Mouse (Mus musculus): ENCODE data around the gene Hibadh. TPM values are rescaled to one million over a fixed set of nuclear protein-coding genes. Genes with fewer than 3 reads are reported as not detected.

The Hibadh gene
- polyA plus RNA-seq, 1 experiment from 2014 or later, result 83.0 TPM

- WGBS (ENCODE audit: insufficient replicate concordance), result 33% methylated on average over 4 of the region's 4 CpGs
- H3K4me3 ChIP-seq (ENCODE audit: low read depth, low read length), result no peak overlapping the region
- H3K4me2 ChIP-seq (ENCODE audit: low read depth, low read length), result no peak overlapping the region
- no peak overlapping the region for H3K9ac ChIP-seq (ENCODE audit: low read depth, low read length)
- H3K9me3 ChIP-seq (replicated peaks; ENCODE audit: control insufficient read depth, low read length), result no peaks in the 10 kb centered on the region
- H3K4me1 ChIP-seq (ENCODE audit: control insufficient read depth, low read depth, low read length), result no peaks in the 10 kb centered on the region
- no peak overlapping the region for H3K27ac ChIP-seq (ENCODE audit: low read length)
- no peak for ATAC-seq (ENCODE audit: low read depth)
- no peaks in the 10 kb centered on the region for H3K27me3 ChIP-seq (ENCODE audit: control insufficient read depth, insufficient read depth, low read depth, low read length)
- no peaks in the 10 kb centered on the region for H3K36me3 ChIP-seq (ENCODE audit: control insufficient read depth, insufficient read depth)
These were observed 39.1 kb downstream of the Hibadh start for GRCm38 (mm10) chr6:52601117-52601516.

GRCm38 (mm10) chr6:52594752-52595151 lies 45.4 kb downstream of the Hibadh start:
- Histone ChIP-seq H3K27me3 (ENCODE audit: control insufficient read depth, insufficient read depth, low read depth, low read length) (no peaks in the 10 kb centered on the region), H3K9ac (ENCODE audit: low read depth, low read length) (no peak overlapping the region), H3K4me2 (ENCODE audit: low read depth, low read length) (no peak overlapping the region), H3K36me3 (ENCODE audit: control insufficient read depth, insufficient read depth) (no peaks in the 10 kb centered on the region), H3K4me1 (ENCODE audit: control insufficient read depth, low read depth, low read length) (no peaks in the 10 kb centered on the region), H3K27ac (ENCODE audit: low read length) (no peak overlapping the region), H3K9me3 (replicated peaks; ENCODE audit: control insufficient read depth, low read length) (no peaks in the 10 kb centered on the region), H3K4me3 (ENCODE audit: low read depth, low read length) (no peak overlapping the region)
- ATAC-seq (ENCODE audit: low read depth), result no peak
- WGBS (ENCODE audit: insufficient replicate concordance), result 76% methylated on average over 1 of the region's 1 CpGs

GRCm38 (mm10) chr6:52586564-52586963 lies 53.6 kb downstream of the Hibadh start:
- Histone ChIP-seq H3K27ac (ENCODE audit: low read length) (no peak overlapping the region), H3K9me3 (replicated peaks; ENCODE audit: control insufficient read depth, low read length) (no peaks in the 10 kb centered on the region), H3K36me3 (ENCODE audit: control insufficient read depth, insufficient read depth) (no peaks in the 10 kb centered on the region), H3K4me2 (ENCODE audit: low read depth, low read length) (no peak overlapping the region), H3K27me3 (ENCODE audit: control insufficient read depth, insufficient read depth, low read depth, low read length) (no peaks in the 10 kb centered on the region), H3K4me3 (ENCODE audit: low read depth, low read length) (no peak overlapping the region), H3K4me1 (ENCODE audit: control insufficient read depth, low read depth, low read length) (no peaks in the 10 kb centered on the region), H3K9ac (ENCODE audit: low read depth, low read length) (no peak overlapping the region)
- ATAC-seq (ENCODE audit: low read depth), result no peak

GRCm38 (mm10) chr6:52584383-52584782 lies 55.8 kb downstream of the Hibadh start:
- no peak overlapping the region for H3K9ac ChIP-seq (ENCODE audit: low read depth, low read length)
- no peaks in the 10 kb centered on the region for H3K36me3 ChIP-seq (ENCODE audit: control insufficient read depth, insufficient read depth)
- H3K27ac ChIP-seq (ENCODE audit: low read length), result no peak overlapping the region
- no peaks in the 10 kb centered on the region for H3K4me1 ChIP-seq (ENCODE audit: control insufficient read depth, low read depth, low read length)
- H3K4me3 ChIP-seq (ENCODE audit: low read depth, low read length), result no peak overlapping the region
- no peak overlapping the region for H3K4me2 ChIP-seq (ENCODE audit: low read depth, low read length)
- no peak for ATAC-seq (ENCODE audit: low read depth)
- H3K9me3 ChIP-seq (replicated peaks; ENCODE audit: control insufficient read depth, low read length), result no peaks in the 10 kb centered on the region
- no peaks in the 10 kb centered on the region for H3K27me3 ChIP-seq (ENCODE audit: control insufficient read depth, insufficient read depth, low read depth, low read length)
- 62% methylated on average over 8 of the region's 8 CpGs for WGBS (ENCODE audit: insufficient replicate concordance)

- H3K9me3 ChIP-seq (replicated peaks; ENCODE audit: control insufficient read depth, low read length), result no peaks in the 10 kb centered on the region
- no peaks in the 10 kb centered on the region for H3K27me3 ChIP-seq (ENCODE audit: control insufficient read depth, insufficient read depth, low read depth, low read length)
- no peak for ATAC-seq (ENCODE audit: low read depth)
- no peaks in the 10 kb centered on the region for H3K4me1 ChIP-seq (ENCODE audit: control insufficient read depth, low read depth, low read length)
- no peak overlapping the region for H3K9ac ChIP-seq (ENCODE audit: low read depth, low read length)
- H3K27ac ChIP-seq (ENCODE audit: low read length), result no peak overlapping the region
- H3K36me3 ChIP-seq (ENCODE audit: control insufficient read depth, insufficient read depth), result no peaks in the 10 kb centered on the region
- H3K4me3 ChIP-seq (ENCODE audit: low read depth, low read length), result no peak overlapping the region
- H3K4me2 ChIP-seq (ENCODE audit: low read depth, low read length), result no peak overlapping the region
- WGBS (ENCODE audit: insufficient replicate concordance), result 77% methylated on average over 4 of the region's 4 CpGs
These were observed 59.1 kb downstream of the Hibadh start for GRCm38 (mm10) chr6:52581081-52581480.

GRCm38 (mm10) chr6:52578322-52578721 lies 61.9 kb downstream of the Hibadh start:
- WGBS (ENCODE audit: insufficient replicate concordance), result 59% methylated on average over 2 of the region's 2 CpGs
- Histone ChIP-seq H3K4me1 (ENCODE audit: control insufficient read depth, low read depth, low read length) (no peaks in the 10 kb centered on the region), H3K4me3 (ENCODE audit: low read depth, low read length) (no peak overlapping the region), H3K27me3 (ENCODE audit: control insufficient read depth, insufficient read depth, low read depth, low read length) (no peaks in the 10 kb centered on the region), H3K27ac (ENCODE audit: low read length) (no peak overlapping the region), H3K9me3 (replicated peaks; ENCODE audit: control insufficient read depth, low read length) (no peaks in the 10 kb centered on the region), H3K9ac (ENCODE audit: low read depth, low read length) (no peak overlapping the region), H3K4me2 (ENCODE audit: low read depth, low read length) (no peak overlapping the region), H3K36me3 (ENCODE audit: control insufficient read depth, insufficient read depth) (no peaks in the 10 kb centered on the region)
- no peak for ATAC-seq (ENCODE audit: low read depth)

GRCm38 (mm10) chr6:52577270-52577669 lies 62.9 kb downstream of the Hibadh start:
- peaks cover 3% of the 10 kb centered on the region; the same call in 1 of the 2 replicates for H3K36me3 ChIP-seq (ENCODE audit: control insufficient read depth, insufficient read depth)
- no peak overlapping the region for H3K4me3 ChIP-seq (ENCODE audit: low read depth, low read length)
- no peak overlapping the region for H3K27ac ChIP-seq (ENCODE audit: low read length)
- no peak overlapping the region for H3K4me2 ChIP-seq (ENCODE audit: low read depth, low read length)
- H3K9me3 ChIP-seq (replicated peaks; ENCODE audit: control insufficient read depth, low read length), result no peaks in the 10 kb centered on the region
- H3K27me3 ChIP-seq (ENCODE audit: control insufficient read depth, insufficient read depth, low read depth, low read length), result no peaks in the 10 kb centered on the region
- no peak for ATAC-seq (ENCODE audit: low read depth)
- 37% methylated on average over 4 of the region's 4 CpGs for WGBS (ENCODE audit: insufficient replicate concordance)
- no peaks in the 10 kb centered on the region for H3K4me1 ChIP-seq (ENCODE audit: control insufficient read depth, low read depth, low read length)
- no peak overlapping the region for H3K9ac ChIP-seq (ENCODE audit: low read depth, low read length)

GRCm38 (mm10) chr6:52568706-52569105 lies 71.5 kb downstream of the Hibadh start:
- 86% methylated on average over 6 of the region's 6 CpGs for WGBS (ENCODE audit: insufficient replicate concordance)
- H3K4me1 ChIP-seq (ENCODE audit: control insufficient read depth, low read depth, low read length), result no peaks in the 10 kb centered on the region

GRCm38 (mm10) chr6:52567327-52568299 lies 72.6 kb downstream of the Hibadh start:
- Histone ChIP-seq H3K27me3 (ENCODE audit: control insufficient read depth, insufficient read depth, low read depth, low read length) (no peaks in the 10 kb centered on the region), H3K27ac (ENCODE audit: low read length) (no peak overlapping the region), H3K36me3 (ENCODE audit: control insufficient read depth, insufficient read depth) (peaks cover 5% of the 10 kb centered on the region; the same call in 1 of the 2 replicates), H3K4me3 (ENCODE audit: low read depth, low read length) (no peak overlapping the region), H3K4me2 (ENCODE audit: low read depth, low read length) (no peak overlapping the region), H3K9me3 (replicated peaks; ENCODE audit: control insufficient read depth, low read length) (no peaks in the 10 kb centered on the region), H3K9ac (ENCODE audit: low read depth, low read length) (no peak overlapping the region), H3K4me1 (ENCODE audit: control insufficient read depth, low read depth, low read length) (no peaks in the 10 kb centered on the region)
- 74% methylated on average over 20 of the region's 20 CpGs for WGBS (ENCODE audit: insufficient replicate concordance)
- ATAC-seq (ENCODE audit: low read depth), result no peak

More at GRCm38 (mm10) chr6:52568706-52569105, 71.5 kb downstream of the Hibadh start:
- no peak overlapping the region for H3K27ac ChIP-seq (ENCODE audit: low read length)
- no peaks in the 10 kb centered on the region for H3K9me3 ChIP-seq (replicated peaks; ENCODE audit: control insufficient read depth, low read length)
- peaks cover 5% of the 10 kb centered on the region; the same call in 1 of the 2 replicates for H3K36me3 ChIP-seq (ENCODE audit: control insufficient read depth, insufficient read depth)
- no peak overlapping the region for H3K4me3 ChIP-seq (ENCODE audit: low read depth, low read length)
- ATAC-seq (ENCODE audit: low read depth), result no peak
- H3K9ac ChIP-seq (ENCODE audit: low read depth, low read length), result no peak overlapping the region
- no peaks in the 10 kb centered on the region for H3K27me3 ChIP-seq (ENCODE audit: control insufficient read depth, insufficient read depth, low read depth, low read length)
- no peak overlapping the region for H3K4me2 ChIP-seq (ENCODE audit: low read depth, low read length)

Measured in liver, embryonic 16.5 days (tissue).